Mouse (Mus musculus) C2C12 (cell line): ENCODE data around the gene Tab2.

Experiments
- CEBPB ChIP-seq: IDR thresholded peaks from one replicate; pipeline ENCODE4 v1.6.1; 2011; ENCODE audit warnings: low read depth, mild to moderate bottlenecking, control low read depth, moderate library complexity
- CTCF ChIP-seq: IDR thresholded peaks from one replicate; pipeline ENCODE4 v1.5.1; 2011; ENCODE audit not compliant: control insufficient read depth, insufficient read depth, insufficient read length
- FOSL1 ChIP-seq: IDR thresholded peaks from one replicate; pipeline ENCODE4 v1.8.0; 2011; ENCODE audit warnings: mild to moderate bottlenecking, low read length; ENCODE audit not compliant: poor library complexity, insufficient read depth, severe bottlenecking
- MAX ChIP-seq: IDR thresholded peaks from one replicate; pipeline ENCODE4 v1.6.1; 2011; ENCODE audit warnings: mild to moderate bottlenecking, control low read depth
- MYOD1 ChIP-seq: IDR thresholded peaks from one replicate; pipeline ENCODE4 v1.6.1; 2011; ENCODE audit warnings: low read depth; ENCODE audit not compliant: control insufficient read depth, insufficient read length
- MYOG ChIP-seq: IDR thresholded peaks from one replicate; pipeline ENCODE4 v1.6.1; 2011; ENCODE audit not compliant: control insufficient read depth, insufficient read length; ENCODE audit errors: extremely low read depth
- USF1 ChIP-seq: IDR thresholded peaks from one replicate; pipeline ENCODE4 v1.6.1; 2011; ENCODE audit warnings: low read depth, mild to moderate bottlenecking, control low read depth, moderate library complexity

DNA sequence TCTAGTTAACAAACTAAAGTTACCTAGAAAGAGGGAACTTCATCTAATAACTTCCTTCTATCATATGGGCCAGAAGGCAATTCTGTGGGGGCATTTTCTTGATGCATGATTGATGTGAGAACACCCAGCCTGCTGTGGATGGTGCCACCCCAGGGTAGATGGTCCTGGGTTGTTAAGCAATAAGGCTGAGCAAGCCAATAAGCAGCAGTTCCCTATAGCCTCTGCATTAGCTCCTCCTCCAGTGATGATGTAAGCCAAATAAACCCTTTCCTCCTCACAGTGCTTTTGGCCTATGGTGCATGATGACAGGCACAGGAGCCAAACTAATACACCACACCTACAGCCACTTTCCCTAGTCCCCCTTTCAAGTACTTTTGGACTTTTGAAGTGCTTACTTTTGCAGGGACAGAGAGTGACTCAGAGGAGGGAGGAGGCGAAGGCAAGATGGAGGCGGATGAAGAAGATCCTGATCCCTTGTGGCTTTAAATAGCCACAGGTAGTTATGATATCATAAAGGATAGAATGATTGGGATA, 12.8 kb upstream of the Tab2 start:
- TF ChIP-seq CTCF: no peak
- no peak for TF ChIP-seq MYOG
- TF ChIP-seq USF1: no peak
- no peak for TF ChIP-seq CEBPB
- TF ChIP-seq MAX: no peak
- no peak for TF ChIP-seq MYOD1
- no peak for TF ChIP-seq FOSL1
